Mouse (Mus musculus): Measurements from ENCODE around the gene Inpp5b. TPM values are rescaled to one million over a fixed set of nuclear protein-coding genes. Genes with fewer than 3 reads are reported as not detected.

Inpp5b gene
- polyA plus RNA-seq, 1 experiment = 26.7 TPM

- Histone ChIP-seq H3K4me1 (ENCODE audit: control insufficient read depth, insufficient read depth, insufficient read length, low read length) (peaks cover 6% of the 10 kb centered on the region; the same call in 1 of the 2 replicates), H3K4me3 (ENCODE audit: low read depth, low read length) (no peak overlapping the region), H3K36me3 (ENCODE audit: control insufficient read depth, insufficient read depth, low read length) (no peaks in the 10 kb centered on the region; the same call in 1 of the 2 replicates), H3K27me3 (ENCODE audit: control insufficient read depth, insufficient read depth, low read length) (no peaks in the 10 kb centered on the region), H3K27ac (ENCODE audit: insufficient read depth, low read depth, low read length) (no peak overlapping the region)
- 56% methylated on average over 4 of the region's 4 CpGs for whole genome bisulfite sequencing
- TF ChIP-seq POLR2A (IDR thresholded peaks at IDR 0.05; ENCODE audit: low read depth, low read length) (no peak), CTCF (IDR thresholded peaks at IDR 0.05; ENCODE audit: extremely low read depth, insufficient read length, insufficient replicate concordance, low read depth, low read length) (peak; percentile 7; the same call in 1 of the 2 replicates)
Observed at GRCm38 (mm10) chr4:124738013-124738412, 3.6 kb upstream of the Inpp5b start.

GRCm38 (mm10) chr4:124738783-124739182 lies 2.9 kb upstream of the Inpp5b start:
- 45% methylated on average over 1 of the region's 1 CpGs for whole genome bisulfite sequencing
- H3K4me1 ChIP-seq (ENCODE audit: control insufficient read depth, insufficient read depth, insufficient read length, low read length) = peaks cover 9% of the 10 kb centered on the region; the same call in 1 of the 2 replicates
- H3K27me3 ChIP-seq (ENCODE audit: control insufficient read depth, insufficient read depth, low read length) = no peaks in the 10 kb centered on the region
- no peaks in the 10 kb centered on the region; the same call in 1 of the 2 replicates for H3K36me3 ChIP-seq (ENCODE audit: control insufficient read depth, insufficient read depth, low read length)
- no peak overlapping the region for H3K4me3 ChIP-seq (ENCODE audit: low read depth, low read length)
- no peak overlapping the region for H3K27ac ChIP-seq (ENCODE audit: insufficient read depth, low read depth, low read length)
- no peak for TF ChIP-seq POLR2A (IDR thresholded peaks at IDR 0.05; ENCODE audit: low read depth, low read length)
- no peak for TF ChIP-seq CTCF (IDR thresholded peaks at IDR 0.05; ENCODE audit: extremely low read depth, insufficient read length, insufficient replicate concordance, low read depth, low read length)

- H3K36me3 ChIP-seq (ENCODE audit: control insufficient read depth, insufficient read depth, low read length) = no peaks in the 10 kb centered on the region
- H3K27me3 ChIP-seq (ENCODE audit: control insufficient read depth, insufficient read depth, low read length) = no peaks in the 10 kb centered on the region
- WGBS = 50% methylated on average over 11 of the region's 11 CpGs
- H3K4me1 ChIP-seq (ENCODE audit: control insufficient read depth, insufficient read depth, insufficient read length, low read length) = peaks cover 14% of the 10 kb centered on the region; the same call in 1 of the 2 replicates
- TF ChIP-seq POLR2A (IDR thresholded peaks at IDR 0.05; ENCODE audit: low read depth, low read length) = no peak
- TF ChIP-seq CTCF (IDR thresholded peaks at IDR 0.05; ENCODE audit: extremely low read depth, insufficient read length, insufficient replicate concordance, low read depth, low read length) = no peak
- H3K4me3 ChIP-seq (ENCODE audit: low read depth, low read length) = no peak overlapping the region
- peak overlapping the region; percentile 57; the same call in 1 of the 2 replicates for H3K27ac ChIP-seq (ENCODE audit: insufficient read depth, low read depth, low read length)
Observed at GRCm38 (mm10) chr4:124742839-124743238, 1.2 kb downstream of the Inpp5b start.

- Histone ChIP-seq H3K4me3 (ENCODE audit: low read depth, low read length) (no peak overlapping the region), H3K27ac (ENCODE audit: insufficient read depth, low read depth, low read length) (no peak overlapping the region), H3K36me3 (ENCODE audit: control insufficient read depth, insufficient read depth, low read length) (no peaks in the 10 kb centered on the region), H3K27me3 (ENCODE audit: control insufficient read depth, insufficient read depth, low read length) (no peaks in the 10 kb centered on the region), H3K4me1 (ENCODE audit: control insufficient read depth, insufficient read depth, insufficient read length, low read length) (peaks cover 17% of the 10 kb centered on the region; the same call in 1 of the 2 replicates)
- TF ChIP-seq CTCF (IDR thresholded peaks at IDR 0.05; ENCODE audit: extremely low read depth, insufficient read length, insufficient replicate concordance, low read depth, low read length) (no peak), POLR2A (IDR thresholded peaks at IDR 0.05; ENCODE audit: low read depth, low read length) (no peak)
- 40% methylated on average over 7 of the region's 7 CpGs for WGBS
Observed at GRCm38 (mm10) chr4:124746577-124746976, 4.9 kb downstream of the Inpp5b start.

GRCm38 (mm10) chr4:124747851-124748250 lies 6.2 kb downstream of the Inpp5b start:
- TF ChIP-seq CTCF (IDR thresholded peaks at IDR 0.05; ENCODE audit: extremely low read depth, insufficient read length, insufficient replicate concordance, low read depth, low read length) = no peak
- no peak for TF ChIP-seq POLR2A (IDR thresholded peaks at IDR 0.05; ENCODE audit: low read depth, low read length)
- H3K4me3 ChIP-seq (ENCODE audit: low read depth, low read length) = no peak overlapping the region
- H3K4me1 ChIP-seq (ENCODE audit: control insufficient read depth, insufficient read depth, insufficient read length, low read length) = peaks cover 21% of the 10 kb centered on the region; the same call in 1 of the 2 replicates
- H3K27me3 ChIP-seq (ENCODE audit: control insufficient read depth, insufficient read depth, low read length) = no peaks in the 10 kb centered on the region
- H3K36me3 ChIP-seq (ENCODE audit: control insufficient read depth, insufficient read depth, low read length) = no peaks in the 10 kb centered on the region
- H3K27ac ChIP-seq (ENCODE audit: insufficient read depth, low read depth, low read length) = peak overlapping the region; percentile 92
- WGBS = 20% methylated on average over 4 of the region's 4 CpGs

GRCm38 (mm10) chr4:124751300-124752250 lies 9.9 kb downstream of the Inpp5b start:
- under 1% methylated on average over 75 of the region's 75 CpGs for WGBS
- Histone ChIP-seq H3K27ac (ENCODE audit: insufficient read depth, low read depth, low read length) (peak overlapping the region; percentile 71), H3K36me3 (ENCODE audit: control insufficient read depth, insufficient read depth, low read length) (no peaks in the 10 kb centered on the region), H3K27me3 (ENCODE audit: control insufficient read depth, insufficient read depth, low read length) (no peaks in the 10 kb centered on the region), H3K4me3 (ENCODE audit: low read depth, low read length) (peak overlapping the region; percentile 88), H3K4me1 (ENCODE audit: control insufficient read depth, insufficient read depth, insufficient read length, low read length) (peaks cover 26% of the 10 kb centered on the region; the same call in 1 of the 2 replicates)
- TF ChIP-seq CTCF (IDR thresholded peaks at IDR 0.05; ENCODE audit: extremely low read depth, insufficient read length, insufficient replicate concordance, low read depth, low read length) (no peak), POLR2A (IDR thresholded peaks at IDR 0.05; ENCODE audit: low read depth, low read length) (peak; percentile 82)

All from small intestine, adult 2 months (tissue).